Mouse (Mus musculus): ENCODE data around the gene Far1.

Far1 gene

GRCm38 (mm10) chr7:113572741-113573140, 59.1 kb downstream of the Far1 start:
- DNase-seq = no peak

DNA sequence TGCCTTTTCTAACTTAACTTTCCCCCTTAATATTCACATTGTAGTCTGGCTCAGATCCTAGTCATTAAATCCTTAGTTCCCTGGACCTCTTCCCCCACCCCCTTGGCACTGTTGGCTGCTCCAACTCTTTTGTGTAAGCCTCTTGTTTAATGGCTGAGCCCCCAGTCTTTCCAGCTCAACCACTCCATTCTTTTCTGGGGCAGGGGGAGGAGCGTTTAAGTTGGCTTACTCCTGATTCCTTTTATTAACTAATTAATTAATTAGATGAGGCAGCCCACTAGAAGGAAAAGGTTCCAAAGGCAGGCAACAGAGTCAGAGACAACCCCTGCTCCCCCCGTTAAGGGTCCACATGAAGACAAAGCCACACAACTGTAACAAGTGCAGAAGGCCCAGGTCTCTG, 68.5 kb downstream of the Far1 start:
- no peak for DNase-seq

DNA sequence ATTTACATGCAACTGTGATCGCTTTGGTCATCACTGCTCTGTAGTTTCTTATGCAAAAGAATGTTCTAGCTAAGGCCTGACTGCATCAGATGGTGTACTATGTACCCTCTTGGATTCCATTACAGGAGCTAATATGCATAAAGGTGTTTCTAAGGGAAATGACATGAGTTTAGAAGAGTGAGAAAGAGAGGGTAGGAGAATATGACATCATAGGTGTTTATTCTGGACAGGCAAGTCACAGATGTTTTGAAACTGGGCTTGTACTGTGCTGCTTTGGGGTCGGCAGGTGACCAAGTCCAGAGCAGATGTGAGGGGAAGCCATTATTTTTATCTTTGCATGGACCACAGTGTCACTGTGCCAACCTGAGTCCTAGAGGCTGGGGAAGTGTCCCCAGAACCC, 75.6 kb downstream of the Far1 start:
- no peak for DNase-seq

DNA sequence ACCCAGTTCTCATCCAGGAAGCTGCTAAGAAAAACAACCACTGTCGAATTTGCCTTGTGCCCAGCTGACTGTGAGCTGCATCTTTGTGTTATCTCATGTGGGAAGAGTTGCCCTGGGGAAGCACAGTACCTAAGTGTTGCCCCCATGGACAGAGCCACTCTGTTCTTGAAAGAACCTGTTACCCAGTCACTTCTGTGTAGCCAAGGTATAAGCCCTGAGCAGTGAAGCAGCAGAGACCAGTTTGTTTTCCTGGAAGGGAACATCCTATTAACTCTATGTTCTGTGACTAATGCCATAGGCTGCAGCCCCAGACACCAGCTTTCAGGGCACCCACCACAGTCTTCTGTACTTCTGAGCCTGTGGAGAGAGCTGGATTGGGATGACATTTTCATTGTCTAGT, 76.7 kb downstream of the Far1 start:
- no peak for DNase-seq

GRCm38 (mm10) chr7:113591084-113591483, 77.5 kb downstream of the Far1 start:
- no peak for DNase-seq

DNA sequence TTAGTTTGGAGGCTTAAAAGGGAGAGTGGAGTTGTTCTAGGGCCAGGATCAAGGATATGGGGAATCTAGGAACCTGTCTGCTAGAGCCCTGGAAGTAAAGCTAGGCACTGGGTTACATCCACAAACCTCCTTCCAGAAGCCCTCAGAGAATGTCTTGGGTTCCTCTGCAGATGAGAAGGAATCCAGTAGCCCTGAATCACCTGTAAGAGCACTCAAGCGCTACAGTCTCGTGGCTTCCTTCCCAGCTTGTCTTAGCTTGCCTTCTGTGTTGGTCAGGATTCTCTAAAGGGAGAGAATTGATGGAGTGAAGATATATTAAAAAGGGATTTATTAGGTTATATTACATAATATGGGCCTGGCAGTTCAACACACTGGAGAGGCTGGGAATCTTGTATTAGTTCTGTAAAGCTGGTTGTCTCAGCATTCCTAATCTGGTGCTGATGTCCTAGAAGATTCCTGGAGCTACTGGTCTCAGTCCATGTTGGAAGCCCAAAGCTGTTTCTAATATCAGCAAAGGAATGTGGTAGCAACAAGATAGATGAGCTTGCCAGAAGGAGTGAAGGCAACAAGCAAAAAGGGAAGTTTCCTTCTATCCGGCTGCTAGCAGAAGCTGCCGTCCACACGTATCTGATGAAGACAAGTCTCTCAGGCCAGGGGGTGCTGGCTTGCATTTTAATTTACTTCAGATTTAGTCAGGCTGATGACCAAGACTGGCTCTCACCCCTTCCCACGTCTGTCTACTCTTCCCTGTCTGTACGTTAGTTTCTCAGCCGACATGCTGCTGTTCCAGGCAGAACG, 78.1 kb downstream of the Far1 start:
- no peak for DNase-seq

DNA sequence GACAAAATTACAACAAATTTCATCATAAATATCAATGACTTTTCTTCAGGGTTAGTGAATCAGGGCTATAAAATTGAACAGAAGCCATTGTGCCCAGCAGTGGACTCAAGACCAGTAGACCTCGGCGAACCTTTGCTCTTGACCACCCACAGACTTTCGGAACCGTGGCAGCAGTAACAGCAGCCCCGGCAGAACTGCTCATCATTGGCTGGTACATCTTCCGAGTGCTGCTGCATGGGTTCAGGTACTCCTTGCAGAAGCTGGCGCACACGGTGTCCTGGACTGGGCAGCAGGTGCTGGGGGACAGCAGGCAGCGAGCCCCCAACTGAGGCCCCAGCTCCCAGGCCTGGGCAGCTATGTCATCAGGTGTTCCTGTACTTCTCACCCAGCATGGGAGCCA, 79.1 kb downstream of the Far1 start:
- DNase-seq = no peak

DNA sequence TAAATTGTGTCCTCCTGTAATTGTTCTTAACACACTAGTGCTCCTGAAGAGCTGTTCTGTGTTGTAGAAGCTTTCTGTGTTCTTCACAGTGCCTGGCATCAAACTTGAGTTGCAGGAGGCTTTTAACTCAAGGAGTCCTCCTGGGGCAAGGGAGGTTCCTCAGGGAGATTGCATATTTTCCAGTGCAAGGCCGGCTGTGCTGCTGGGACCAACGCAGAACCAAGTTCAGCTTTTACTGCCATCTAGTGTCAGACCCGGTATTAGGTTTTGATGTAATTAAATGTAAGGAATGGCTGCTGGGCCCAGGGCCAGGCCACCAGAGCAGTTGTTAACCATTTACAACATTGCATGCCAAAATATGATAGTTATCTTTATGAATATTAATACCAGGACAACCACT, 80.7 kb downstream of the Far1 start:
- peak; percentile 64 for DNase-seq

DNA sequence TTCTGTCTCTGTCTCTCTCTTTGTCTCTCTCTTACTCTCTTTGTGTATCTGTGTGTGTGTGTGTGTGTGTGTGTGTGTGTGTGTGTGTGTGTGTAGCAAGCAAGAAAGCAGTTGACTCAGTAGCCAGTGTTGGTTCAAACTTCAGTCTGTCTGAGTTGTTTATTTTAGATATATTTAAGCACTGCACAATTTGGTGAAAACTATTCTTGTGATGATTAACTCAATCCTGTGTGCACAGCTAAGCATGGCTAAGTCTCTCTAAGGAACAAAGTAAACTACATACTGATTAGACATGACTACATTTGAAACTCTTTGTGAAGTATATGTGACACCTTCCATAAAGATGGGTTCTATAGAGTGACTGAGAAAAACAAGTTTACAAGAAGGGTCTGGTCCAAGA, 83.6 kb downstream of the Far1 start:
- DNase-seq = no peak

DNA sequence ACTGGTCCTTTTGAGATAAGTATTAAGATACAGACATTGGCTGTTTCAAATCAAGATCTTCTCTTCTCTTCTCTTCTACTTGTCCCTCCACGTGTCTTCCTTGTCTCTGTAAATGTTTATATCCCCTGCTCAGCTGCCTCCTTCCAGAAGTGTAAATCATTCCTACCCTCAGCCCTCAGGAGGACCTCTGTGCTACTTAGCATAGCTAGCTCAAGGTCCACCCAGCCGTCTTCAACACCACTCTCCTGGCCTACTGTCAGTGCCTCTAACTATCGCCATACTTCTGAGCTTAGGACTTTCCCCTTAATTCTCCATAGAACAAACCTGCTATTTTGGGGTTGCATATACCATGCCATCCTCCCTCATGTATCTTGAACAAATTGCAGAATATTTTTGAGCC, 88.2 kb downstream of the Far1 start:
- DNase-seq = no peak

- peak; percentile 60 for DNase-seq
Observed at GRCm38 (mm10) chr7:113607928-113608327, 94.3 kb downstream of the Far1 start.

- peak; percentile 68 for DNase-seq
Observed at GRCm38 (mm10) chr7:113609027-113609705, 95.5 kb downstream of the Far1 start.

- no peak for DNase-seq
Observed at GRCm38 (mm10) chr7:113612628-113613027, 99.0 kb downstream of the Far1 start.

DNA sequence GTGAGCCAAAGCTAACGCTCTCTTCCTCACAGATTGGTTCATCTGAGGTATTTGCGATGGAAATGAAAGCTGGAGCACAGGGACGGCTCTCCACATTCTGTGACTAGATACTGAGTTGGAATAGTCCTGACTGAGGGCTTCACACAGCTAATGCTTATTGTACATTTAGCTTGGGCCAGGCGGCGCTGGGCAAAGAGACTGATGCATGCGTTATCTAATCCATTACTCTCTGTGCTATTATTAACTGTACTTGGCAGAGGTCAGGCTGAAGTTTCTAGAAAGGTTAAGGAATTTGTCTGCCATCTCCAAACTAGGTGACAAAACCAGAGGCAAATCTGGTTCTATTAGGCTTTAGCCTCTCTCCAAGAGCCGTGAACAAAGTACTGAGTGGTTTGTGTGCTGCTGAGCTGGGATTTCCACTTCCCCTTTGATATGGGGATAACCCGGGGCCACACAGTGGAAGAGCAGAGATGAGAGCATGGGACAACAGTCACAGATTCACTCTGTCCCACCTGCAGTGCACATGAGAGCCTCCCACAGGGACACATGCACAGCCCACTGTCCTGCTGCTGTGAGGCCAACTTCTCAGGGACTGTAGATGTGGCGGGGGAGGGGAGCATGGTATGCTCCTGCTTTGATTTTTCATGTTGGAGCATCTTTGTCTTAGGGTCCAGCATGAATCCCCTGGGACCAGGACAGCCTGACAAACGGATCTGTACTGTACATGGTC, 100.7 kb downstream of the Far1 start:
- DNase-seq = no peak

- DNase-seq = no peak
Observed at GRCm38 (mm10) chr7:113619166-113619565, 105.5 kb downstream of the Far1 start.

DNA sequence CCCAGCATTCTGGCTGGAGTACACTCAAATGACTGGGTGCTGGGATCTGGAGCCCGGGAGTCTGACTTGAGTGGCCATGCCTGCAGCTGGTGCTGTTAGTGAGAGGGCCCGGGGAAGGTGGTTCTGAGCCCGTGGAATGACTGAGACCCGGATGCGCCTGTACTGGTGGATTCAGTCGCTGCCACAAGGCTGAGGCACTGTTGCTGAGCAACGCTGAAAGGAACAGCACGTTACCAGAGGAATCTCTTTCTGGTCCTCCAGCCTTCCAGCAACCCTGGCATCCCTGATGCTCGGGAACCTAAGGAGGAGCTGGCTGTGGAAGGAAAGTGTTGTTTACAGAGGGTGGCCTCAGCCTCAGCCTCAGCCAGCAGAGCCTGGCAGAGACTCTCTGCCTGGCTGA, 106.1 kb downstream of the Far1 start:
- DNase-seq = no peak

All from cerebellum, adult 8-10 months (tissue).